Mouse (Mus musculus) kidney, postnatal 36 days (tissue): Measurements from ENCODE around the gene Clip2.
A peak's percentile ranks its signal among the peaks of the same experiment; 100 is the strongest.

Experiments used
- DNase-seq, 2 experiments: peaks; one replicate each; pipeline ENCODE4 v3.0.0; 2021 to 2022; ENCODE audit warnings: mixed read lengths in 2 of 2

Gene Clip2

DNA sequence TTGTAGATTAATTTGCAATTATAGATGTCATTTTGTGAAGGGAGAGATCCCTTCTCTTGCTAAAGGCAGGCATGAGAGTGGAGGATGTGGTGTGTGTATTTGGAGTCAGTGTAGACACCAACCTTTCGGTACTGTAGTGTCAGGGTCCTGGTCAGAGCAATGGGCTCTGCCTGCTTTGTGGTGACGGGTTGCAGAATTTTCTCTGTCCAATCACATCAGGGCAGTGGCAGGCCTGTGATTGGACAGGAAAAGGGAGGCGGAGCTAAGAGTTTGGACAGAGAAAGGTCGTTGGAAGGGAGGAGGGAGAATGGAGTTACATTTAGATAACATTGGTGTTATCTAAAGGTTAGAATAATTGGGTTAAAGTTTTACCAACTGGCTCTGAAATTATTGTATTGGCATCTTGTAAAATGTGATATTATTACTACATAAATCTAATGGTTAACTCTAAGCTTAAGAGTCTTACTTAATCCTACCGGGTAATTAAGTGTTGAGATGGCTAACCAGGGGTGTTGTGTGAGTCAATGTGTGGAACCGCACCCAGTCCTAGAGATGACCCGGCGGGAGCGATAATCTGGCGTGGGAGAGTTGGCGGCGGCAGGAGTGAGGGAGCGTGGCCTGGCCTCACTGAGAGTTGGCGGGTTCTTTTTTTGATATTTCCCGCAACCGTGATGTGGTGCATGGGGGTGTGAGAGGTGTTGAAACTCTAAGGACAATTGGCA is 8.4 kb upstream of the Clip2 start:
- no peak for DNase-seq

DNA sequence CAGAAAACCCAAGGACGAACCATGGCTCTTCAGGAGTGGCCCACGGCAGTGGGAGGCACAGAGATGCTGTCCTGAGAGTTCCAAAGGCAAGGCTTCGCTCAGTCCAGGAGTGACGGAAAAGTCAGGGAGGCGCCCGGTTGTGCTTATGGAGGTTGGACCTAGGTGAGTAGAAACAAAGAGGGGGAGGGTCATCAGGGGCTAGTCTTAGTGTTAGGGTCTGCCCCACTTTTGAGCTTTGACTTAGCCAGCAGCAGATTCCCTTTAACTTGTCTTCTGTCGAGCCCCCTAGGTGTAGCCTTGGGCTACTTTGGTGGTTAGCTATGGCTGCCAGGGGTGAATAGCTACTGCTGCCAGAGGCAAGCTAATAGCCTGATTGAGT is 7.8 kb upstream of the Clip2 start, which contains the start of gene Syna:
Syna (minus strand) TSS at position 101 of the 379 bp plus-strand sequence.
- no peak for DNase-seq

DNA sequence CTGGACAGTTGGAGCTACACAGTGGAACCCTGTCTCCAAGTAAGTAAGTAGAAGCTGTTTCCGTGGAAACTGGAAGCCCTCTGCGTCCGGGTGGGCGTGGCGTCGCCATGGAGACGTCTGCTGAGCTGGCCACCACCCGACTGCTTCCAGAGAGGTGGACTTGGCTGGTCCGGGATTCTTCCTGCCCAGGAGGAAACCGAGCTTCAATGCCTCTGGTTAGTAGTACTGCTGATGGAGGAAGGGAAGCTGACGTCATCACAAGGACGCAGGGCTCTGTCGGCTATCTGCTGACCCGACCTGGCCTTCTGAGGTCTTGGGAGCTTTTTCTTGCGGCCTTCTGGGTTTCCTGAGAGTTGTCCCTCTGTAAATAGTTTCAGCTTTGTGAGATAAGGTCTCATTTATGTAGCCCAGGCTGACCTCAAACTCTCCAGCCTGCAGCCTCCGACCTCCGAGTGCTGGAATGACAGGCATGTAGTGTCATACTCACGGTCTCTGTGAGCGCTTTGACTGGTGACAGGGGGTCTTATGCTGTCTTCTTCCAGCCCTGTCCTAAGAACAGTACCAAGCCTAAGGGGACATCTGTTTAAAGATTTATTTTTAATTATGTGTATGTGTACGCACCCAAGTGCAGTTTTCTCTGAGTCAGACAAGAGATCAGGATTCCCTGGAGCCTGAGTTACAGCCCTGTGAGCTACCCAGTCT is 3.4 kb upstream of the Clip2 start:
- peak; percentile 92 to 93 for DNase-seq

DNA sequence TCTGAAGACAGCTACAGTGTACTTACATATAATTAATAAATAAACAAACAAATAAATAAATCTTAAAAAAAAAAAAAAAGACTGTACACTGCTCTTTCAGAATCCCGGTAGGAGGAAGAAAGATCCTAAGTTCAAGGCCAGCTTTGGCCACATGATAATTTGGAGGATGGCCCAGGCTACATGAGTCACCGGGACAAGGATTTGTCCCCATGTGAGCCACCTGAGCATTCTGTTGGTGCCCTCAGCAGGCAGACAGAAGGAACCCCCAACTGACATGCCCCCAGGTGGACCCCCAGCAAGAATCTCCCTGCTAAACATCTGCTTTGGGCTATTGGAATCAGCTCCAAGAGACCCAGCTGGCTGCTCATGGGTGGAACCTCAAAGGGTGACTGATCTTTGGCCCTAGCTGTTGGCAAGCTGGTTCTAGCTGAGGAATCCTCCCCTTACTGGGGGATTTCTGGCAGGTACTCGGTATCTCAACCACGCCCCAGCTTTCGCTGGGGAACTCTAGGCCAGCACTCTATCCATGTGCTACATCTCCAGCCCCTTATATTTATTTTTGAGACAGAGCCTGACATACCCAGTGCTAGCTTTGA is 1.8 kb upstream of the Clip2 start:
- peak; percentile 43 to 45 for DNase-seq

DNA sequence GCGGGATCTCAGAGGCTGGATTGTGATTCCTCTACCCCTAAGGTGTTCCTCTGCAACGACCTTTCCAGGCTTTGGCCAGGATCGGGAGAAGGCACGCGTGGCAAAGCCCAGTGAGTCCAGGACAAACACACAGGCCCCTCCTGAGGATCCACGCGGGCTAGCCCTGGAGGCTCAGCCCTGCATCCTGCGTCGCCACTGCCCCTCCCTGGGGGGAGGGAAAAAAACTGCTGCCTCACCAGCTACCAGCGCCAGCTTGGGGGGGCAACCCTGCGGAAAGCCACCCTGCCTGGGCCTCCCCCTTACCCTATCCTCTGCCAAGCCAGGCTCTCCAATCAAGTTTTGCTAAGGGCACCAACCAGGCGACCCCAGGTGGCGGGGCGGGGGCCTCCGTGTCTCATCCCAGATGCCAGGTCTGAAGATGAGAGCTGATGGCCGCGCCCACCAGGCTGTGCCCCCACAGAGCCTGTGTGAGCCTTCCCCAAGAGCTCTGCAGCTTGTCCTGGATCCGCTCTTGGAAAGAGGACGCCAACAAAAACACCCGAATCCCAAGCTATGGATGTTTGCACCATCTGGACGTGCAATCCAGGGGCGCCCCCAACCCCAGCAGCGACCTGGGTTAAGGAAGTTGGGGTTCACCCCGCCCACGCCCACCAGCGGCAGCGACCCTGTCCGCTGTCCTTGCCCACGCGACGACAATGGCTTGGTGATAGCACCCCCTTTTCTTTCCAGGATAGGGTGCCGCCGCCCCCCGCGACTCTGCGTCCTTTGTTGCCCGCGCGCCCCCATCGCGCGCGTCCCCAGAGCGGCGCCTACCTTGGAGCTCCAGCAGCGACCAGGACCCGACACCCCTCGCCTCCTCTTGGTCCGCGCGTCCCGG is 763 bp downstream of the Clip2 start:
- peak; percentile 64 to 68 for DNase-seq

DNA sequence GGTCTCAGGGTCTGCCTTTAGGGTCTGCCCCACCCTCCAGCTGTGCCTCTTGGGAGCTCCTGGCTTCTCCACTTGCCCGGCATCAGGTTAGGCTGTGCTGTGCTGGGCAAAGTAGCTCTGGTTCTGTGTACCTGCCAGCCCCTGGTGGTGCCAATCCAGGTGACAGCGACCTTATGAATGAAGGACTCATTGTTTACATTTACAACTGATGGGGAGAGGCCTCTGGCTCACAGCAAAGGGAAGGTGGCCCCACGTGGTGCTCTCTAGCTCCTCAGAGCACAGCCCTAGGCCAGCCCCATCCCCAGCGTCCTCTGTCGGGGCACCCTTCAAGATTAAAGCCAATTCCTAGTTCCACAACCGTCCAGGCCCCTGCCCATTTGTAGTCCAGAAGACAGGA is 1.4 kb downstream of the Clip2 start:
- DNase-seq: peak; percentile 18 to 38

DNA sequence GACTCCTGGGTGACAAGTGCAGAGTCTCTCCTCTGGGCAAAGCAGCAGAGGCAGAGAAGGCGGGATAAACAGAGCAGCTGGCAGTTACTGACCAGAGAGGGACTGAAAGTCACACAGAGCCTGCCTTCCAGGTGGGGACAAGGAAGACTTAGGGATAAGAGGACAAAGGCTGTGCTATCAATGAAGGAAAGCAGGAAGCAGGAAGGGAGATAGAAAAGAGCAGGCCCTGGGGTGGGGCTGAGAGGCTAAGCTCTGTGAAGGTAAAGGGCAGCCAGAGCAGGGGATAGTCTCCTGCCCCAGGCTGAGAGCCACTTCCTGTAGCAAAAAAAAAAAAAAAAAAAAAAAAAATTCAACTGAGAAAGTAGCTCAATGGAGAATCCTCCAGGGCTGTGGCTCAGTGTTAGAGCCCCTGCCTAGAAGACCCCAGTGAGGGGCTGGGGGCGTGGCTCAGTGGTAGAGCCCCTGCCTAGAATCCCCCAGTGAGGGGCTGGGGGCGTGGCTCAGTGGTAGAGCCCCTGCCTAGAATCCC is 2.5 kb downstream of the Clip2 start:
- DNase-seq: no peak

DNA sequence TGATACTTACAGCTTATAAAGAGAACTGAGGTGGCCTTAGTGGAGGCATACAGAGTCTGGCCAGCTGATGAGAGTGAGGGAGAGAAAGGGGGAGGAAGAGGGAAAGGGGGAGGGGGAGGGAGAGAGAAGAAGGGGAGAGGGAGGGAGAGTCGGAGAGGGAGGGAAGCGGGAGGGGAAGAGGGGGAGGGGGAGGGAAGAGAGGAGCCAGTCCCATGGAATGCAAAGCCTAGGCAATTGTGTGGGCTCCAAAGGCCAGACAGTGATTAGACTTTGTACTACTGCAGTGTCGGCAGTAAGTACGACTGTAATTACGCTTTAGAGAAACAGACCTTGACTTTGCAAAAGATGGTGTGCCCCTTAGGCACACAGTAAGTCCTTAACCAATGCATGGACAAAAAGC is 3.9 kb downstream of the Clip2 start:
- DNase-seq: peak; percentile 70 to 82

DNA sequence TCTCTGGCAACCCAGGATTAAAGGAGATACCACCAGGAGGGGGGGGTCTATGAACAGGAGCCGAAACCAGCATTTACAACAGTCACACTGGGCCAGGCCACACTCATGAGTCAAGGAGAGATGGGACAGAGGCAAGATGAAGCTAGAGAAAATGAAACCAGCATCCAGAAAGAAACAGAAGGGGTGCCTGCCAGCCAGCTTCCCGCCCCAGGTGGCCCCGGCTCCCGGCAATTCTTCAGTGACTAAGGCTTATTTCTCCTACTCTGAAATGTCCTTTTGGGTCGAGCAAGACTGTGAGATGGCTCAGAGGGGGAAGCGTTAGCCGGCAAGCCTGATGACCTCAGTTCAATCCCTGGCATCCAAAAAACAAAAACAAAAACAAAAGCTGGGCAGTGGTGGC is 5.4 kb downstream of the Clip2 start:
- DNase-seq: no peak

DNA sequence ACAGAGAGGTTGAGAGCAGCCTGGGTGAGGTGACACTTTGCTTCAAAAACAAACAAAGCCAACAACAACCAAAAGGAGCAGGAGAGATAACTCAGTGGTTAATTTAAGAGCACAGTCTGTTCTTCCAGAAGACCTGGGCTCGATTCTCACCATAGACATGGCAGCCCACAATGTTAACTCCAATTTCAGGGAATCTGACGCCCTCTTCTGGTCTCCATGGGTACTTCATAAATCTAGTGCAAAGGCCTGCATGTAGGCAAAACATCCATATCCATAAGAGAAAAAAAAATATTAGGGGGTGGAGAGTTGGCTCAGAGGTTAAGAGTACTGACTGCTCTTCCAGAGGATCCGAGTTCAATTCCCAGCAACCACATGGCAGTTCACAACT is 7.0 kb downstream of the Clip2 start:
- no peak for DNase-seq

DNA sequence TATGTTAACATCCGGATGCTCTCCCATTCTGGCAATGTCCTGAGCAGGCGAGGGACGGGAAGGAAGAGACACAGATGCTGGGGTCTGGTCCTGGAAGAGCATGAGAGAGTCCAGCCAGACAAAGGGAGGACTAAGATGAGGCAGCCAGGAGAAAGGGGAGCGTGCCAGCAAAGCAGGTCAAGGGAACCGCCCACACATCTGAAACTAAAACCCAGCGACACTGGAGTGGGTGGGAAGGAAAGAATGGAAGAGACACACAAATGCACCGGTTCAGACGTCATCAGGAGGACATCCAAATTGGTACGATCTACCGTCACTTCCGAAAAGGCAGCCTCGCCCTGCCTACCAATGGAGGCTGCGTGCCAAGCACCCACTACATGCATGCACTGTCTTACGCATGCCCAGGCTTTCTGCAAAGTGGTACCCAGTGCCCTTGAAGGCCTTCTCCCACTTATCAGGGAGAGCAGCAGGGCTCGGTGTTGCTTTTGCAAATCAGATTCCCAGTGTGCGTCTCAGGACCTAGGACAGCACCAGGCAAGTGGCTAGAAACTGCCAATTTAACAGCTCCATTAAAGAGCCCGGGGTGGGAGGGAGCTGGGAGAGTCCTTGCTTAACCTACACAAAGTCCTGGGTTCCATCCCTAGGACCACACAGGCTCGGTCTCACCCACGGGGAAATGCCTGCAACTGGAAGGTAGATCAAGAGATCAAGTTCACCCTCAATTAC is 7.6 kb downstream of the Clip2 start:
- peak; percentile 43 to 63 for DNase-seq

DNA sequence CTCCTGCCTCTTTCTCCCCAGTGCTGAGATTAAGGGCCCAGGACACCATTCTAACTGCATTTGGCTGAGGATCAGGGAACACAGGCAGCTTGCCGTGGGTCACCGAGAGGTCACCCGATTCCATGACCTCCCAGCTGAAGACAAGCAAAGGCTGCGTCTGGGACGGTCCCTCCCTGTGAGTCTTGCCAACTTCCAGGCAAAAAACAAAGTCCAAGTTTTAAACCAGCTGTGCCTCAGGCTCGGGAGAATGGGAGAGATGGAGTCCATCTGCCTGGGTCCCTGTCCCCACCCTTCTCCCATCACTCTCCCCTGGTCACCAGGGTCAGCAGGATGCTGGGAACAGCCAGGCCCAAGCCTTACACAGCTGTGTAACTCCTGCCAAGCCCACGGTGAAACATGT is 10.6 kb downstream of the Clip2 start:
- DNase-seq: peak; percentile 90 to 94

DNA sequence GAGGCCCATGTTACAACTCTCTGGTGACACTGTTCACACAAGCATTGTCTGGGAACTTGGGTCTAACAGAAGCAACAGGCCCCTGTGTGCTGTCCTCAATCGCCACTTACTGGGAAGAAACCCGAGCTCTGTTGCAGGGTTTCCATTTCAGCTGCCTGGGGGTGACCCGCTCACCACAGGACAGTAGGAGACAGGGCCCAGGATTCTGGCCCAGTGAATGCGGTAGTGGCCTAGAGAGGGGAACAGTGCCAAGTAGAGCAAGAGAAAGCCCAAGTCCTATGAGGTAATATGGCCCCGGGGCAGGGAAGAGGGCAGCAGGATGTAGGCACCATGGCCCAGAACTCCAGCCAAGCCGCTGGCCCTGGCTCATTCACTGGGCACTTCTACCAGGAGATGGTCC is 11.4 kb downstream of the Clip2 start:
- peak; percentile 36 to 38 for DNase-seq

DNA sequence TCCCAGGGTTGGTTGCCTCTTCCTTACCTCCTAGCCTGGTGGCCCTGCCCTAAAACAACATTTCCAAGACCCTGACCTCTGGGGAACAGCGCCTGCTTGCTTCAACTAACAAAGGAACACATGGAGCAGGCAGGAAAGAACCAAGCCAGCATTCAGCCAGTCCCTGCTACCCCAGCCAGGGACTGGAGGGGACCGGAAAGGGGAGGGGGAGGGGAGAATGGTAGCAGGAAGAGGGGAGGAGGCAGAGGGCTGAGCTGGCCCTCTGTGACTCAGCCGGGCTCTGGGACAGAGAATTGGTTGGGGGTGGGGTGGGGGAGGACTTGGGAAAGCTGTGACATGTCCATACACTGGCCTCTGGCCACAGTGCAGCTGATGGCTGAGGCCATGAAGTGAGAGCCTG is 12.3 kb downstream of the Clip2 start:
- peak; percentile 71 to 77 for DNase-seq

DNA sequence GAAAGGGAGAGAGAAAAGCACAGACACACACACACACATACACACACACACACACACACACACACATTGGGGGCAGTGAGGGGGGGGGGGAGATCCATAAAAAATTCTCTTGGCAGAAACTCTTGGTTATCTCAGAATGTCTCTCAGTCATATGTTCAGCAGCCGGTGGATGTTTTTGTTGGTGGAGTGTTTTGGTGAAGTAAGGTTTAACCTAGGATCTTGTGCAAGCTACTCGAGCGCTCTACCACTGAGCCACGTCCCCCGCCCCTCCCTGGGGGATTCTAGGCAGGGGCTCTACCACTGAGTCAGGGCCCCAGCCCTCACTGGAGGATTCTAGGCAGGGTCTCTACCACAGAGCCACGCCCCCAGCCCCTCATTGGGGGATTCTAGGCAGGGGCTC is 16.2 kb downstream of the Clip2 start:
- DNase-seq: no peak

DNA sequence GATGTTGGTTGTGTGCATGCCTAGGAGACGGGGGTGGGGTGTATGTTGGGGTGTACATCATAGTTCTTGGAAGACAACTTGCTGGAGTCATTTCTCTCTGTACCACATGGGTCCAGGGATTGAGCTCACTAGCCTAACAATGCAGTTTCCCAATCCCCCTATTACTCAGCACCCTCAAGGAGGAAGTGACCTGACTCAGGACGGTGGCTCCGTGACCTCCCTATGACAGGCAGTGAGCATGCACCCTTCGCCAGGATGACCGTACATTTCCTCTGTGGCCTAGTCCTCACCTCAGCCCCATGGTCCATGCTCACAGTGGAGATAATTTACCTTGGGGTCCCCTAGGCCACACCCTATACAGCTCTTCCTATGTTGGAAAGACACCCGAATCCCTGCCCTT is 19.8 kb downstream of the Clip2 start:
- DNase-seq: no peak

DNA sequence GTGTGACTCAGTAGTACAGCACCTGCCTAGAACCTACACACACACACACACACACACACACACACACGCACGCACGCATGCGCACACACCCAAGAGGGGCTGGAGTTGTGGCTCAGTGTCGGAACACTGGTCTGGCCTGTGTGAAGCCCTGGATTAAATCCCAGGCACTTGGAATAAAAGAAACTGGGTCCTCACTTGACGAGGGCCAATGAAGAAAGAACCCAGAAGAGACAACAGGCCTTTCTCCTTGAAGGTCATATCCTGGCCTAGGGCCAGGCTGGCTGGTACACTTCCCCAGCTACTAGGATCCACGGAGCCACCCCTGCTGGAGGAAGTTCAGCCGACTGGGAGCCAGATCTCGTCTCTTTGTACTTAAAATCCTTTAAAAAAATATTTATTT is 20.6 kb downstream of the Clip2 start:
- DNase-seq: no peak

DNA sequence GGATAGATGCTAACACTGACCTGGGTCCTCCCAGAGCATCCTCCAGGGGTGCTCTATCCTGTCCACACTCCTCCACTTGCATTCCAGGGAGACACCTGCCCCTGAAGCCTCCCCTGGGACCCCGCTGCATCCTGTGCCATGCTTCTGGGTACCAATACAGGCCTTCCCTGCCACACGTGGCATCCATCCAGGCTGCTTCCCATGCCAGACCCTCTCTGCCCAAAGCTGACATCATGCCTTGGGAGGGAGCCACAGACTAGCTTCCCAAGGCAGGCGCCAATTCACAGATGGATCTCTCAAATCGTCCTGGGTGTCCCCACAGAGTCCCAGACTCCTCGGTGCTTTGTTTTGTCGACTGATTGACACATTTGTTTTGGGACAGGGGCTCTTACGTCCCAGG is 21.4 kb downstream of the Clip2 start:
- DNase-seq: no peak

DNA sequence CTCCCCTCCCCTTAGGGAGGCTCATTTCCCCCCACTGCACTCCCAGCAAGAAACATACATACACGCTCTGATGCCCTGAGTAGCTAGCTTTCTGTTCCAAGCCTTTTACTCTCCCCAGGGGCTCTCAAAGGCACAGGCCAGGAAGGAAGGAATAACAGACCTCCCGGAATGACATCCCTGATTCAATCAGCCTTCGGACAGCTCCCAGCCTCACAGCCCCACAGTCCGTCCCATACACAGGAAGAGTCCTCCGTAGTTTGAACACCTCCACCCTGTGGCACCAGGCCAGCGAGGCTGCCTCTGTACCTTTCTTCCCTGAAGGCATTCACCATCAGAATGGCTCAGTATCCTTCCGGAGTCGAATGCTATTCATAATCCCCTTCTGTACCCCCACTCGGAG is 23.7 kb downstream of the Clip2 start:
- DNase-seq: peak; percentile 19 to 46

DNA sequence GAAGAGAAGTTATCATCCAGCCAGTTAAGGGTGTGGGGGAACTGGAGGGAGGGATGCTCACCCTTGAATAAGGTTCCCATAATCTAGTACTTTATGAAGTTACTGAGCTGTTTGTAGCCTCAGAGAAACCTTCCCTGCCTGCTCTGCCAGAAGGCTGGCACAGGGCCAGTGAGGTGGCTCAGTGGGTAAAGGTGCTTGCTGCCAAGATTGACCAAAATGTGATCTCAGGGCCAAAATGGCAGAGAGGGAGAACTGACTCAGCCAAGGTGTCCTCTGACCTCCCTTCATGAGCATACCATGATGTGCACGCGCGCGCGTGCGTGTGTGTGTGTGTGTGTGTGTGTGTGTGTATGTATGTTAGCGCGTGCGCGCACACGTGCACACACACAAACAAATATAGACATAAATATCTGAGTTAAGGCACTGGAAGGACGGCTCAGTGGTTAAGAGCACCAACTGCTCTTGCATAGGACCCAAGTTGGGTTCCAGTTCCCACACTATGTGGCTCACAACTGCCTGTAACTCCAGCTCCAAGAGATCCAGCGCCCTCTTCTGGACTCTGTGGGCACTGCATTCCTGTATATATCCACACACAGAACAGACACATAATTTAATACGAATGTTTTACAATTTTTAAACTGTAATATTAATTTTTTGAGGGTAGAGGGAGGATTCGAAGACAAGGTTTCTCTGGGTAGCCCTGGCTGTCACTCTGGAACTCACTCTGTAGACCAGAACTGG is 26.1 kb downstream of the Clip2 start:
- DNase-seq: peak in 1 of 2 experiments; percentile 48

DNA sequence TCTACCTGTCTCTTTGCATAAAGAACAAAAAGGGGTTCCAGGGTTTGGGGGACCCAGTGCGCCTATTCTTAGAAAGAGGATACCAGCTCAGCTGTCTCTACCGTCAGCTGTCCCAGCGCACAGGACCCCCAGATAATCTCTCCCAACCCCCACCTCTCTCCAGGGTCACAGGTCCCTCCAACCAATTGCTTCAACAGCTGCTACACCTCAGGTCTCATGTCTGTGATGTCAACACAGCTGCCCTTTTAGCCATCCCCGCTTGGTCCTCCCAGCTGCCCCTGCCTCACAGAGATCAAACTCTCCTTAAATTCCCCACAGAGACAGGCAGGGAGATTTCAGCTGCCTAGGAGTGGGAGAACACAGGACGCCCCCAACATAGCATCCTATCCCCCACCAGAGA is 28.5 kb downstream of the Clip2 start:
- no peak for DNase-seq
